Mouse (Mus musculus): Measurements from ENCODE around the gene Adcy4.

Adcy4 gene

GRCm38 (mm10) chr14:55788256-55789050, 4.6 kb upstream of the Adcy4 start, which contains the start of gene Ripk3:
Ripk3 (minus strand) TSS chr14:55788865.
- no peak for DNase-seq (ENCODE audit: low spot score in 2 of 2)

- no peak for DNase-seq (ENCODE audit: low spot score in 2 of 2)
Observed at GRCm38 (mm10) chr14:55787731-55788130, 3.8 kb upstream of the Adcy4 start.

GRCm38 (mm10) chr14:55785195-55785594, 1.3 kb upstream of the Adcy4 start:
- no peak for DNase-seq (ENCODE audit: low spot score in 2 of 2)

- DNase-seq (ENCODE audit: low spot score in 2 of 2) = no peak
Observed at GRCm38 (mm10) chr14:55783171-55783957, 531 bp downstream of the Adcy4 start.

- no peak for DNase-seq (ENCODE audit: low spot score in 2 of 2)
Observed at GRCm38 (mm10) chr14:55782361-55782960, 1.4 kb downstream of the Adcy4 start.

- peak in 1 of 2 experiments; percentile 43 for DNase-seq (ENCODE audit: low spot score in 2 of 2)
Observed at GRCm38 (mm10) chr14:55781310-55781709, 2.6 kb downstream of the Adcy4 start.

GRCm38 (mm10) chr14:55780736-55781135, 3.2 kb downstream of the Adcy4 start:
- no peak for DNase-seq (ENCODE audit: low spot score in 2 of 2)

GRCm38 (mm10) chr14:55779656-55780055, 4.2 kb downstream of the Adcy4 start:
- no peak for DNase-seq (ENCODE audit: low spot score in 2 of 2)

- no peak for DNase-seq (ENCODE audit: low spot score in 2 of 2)
Observed at GRCm38 (mm10) chr14:55778686-55779085, 5.2 kb downstream of the Adcy4 start.

- no peak for DNase-seq (ENCODE audit: low spot score in 2 of 2)
Observed at GRCm38 (mm10) chr14:55777806-55778205, 6.1 kb downstream of the Adcy4 start.

- no peak for DNase-seq (ENCODE audit: low spot score in 2 of 2)
Observed at GRCm38 (mm10) chr14:55777176-55777575, 6.7 kb downstream of the Adcy4 start.

GRCm38 (mm10) chr14:55776711-55777110, 7.2 kb downstream of the Adcy4 start:
- no peak for DNase-seq (ENCODE audit: low spot score in 2 of 2)

- no peak for DNase-seq (ENCODE audit: low spot score in 2 of 2)
Observed at GRCm38 (mm10) chr14:55769087-55769703, 14.7 kb downstream of the Adcy4 start.

GRCm38 (mm10) chr14:55768555-55768954, 15.3 kb downstream of the Adcy4 start:
- DNase-seq (ENCODE audit: low spot score in 2 of 2) = no peak

- no peak for DNase-seq (ENCODE audit: low spot score in 2 of 2)
Observed at GRCm38 (mm10) chr14:55767519-55768414, 16.1 kb downstream of the Adcy4 start.

GRCm38 (mm10) chr14:55765696-55766095, 18.2 kb downstream of the Adcy4 start, which contains the start of gene Ltb4r1:
Ltb4r1 (plus strand) TSS chr14:55765962.
- no peak for DNase-seq (ENCODE audit: low spot score in 2 of 2)

GRCm38 (mm10) chr14:55763166-55763565, 20.7 kb downstream of the Adcy4 start:
- no peak for DNase-seq (ENCODE audit: low spot score in 2 of 2)

GRCm38 (mm10) chr14:55762001-55762821, 21.7 kb downstream of the Adcy4 start:
- no peak for DNase-seq (ENCODE audit: low spot score in 2 of 2)

- DNase-seq (ENCODE audit: low spot score in 2 of 2) = no peak
Observed at GRCm38 (mm10) chr14:55761163-55761562, 22.7 kb downstream of the Adcy4 start, which contains the start of gene Ltb4r2. Ltb4r2 (plus strand) TSS chr14:55761428.

GRCm38 (mm10) chr14:55760156-55760555, 23.7 kb downstream of the Adcy4 start:
- DNase-seq (ENCODE audit: low spot score in 2 of 2) = peak; percentile 69 to 75

Measured in right cerebral cortex, postnatal 36 days (tissue).